Mouse (Mus musculus) MEL (cell line): ENCODE results near the gene Tecpr1. TPM values are rescaled to one million over a fixed set of nuclear protein-coding genes. Genes with fewer than 3 reads are reported as not detected.

ENCODE experiments used
- DNase-seq: peaks from one replicate; pipeline ENCODE4 v3.0.0; 2011; ENCODE audit warnings: low read depth, low spot score
- H3K27ac ChIP-seq: 2 replicates; pipeline ENCODE4 v1.5.1; 2012; ENCODE audit warnings: low read depth, mild to moderate bottlenecking, control low read depth, low read length, moderate library complexity; ENCODE audit not compliant: control insufficient read depth
- H3K27me3 ChIP-seq, 2 experiments: fragments of 150-350 bp in 1 of 2; sonication (generic) in 1 of 2; 2 replicates each; pipeline ENCODE4 v1.6.1; 2012; ENCODE audit warnings: low read length in 2 of 2, mild to moderate bottlenecking in 2 of 2, improper control_type of control experiment in 1 of 2, moderate library complexity in 1 of 2; ENCODE audit not compliant: insufficient read depth in 2 of 2, control insufficient read depth in 1 of 2
- H3K36me3 ChIP-seq, 2 experiments: 2 replicates each; pipeline ENCODE4 v1.6.1; 2012 to 2014; ENCODE audit warnings: low read length in 2 of 2, improper control_type of control experiment in 1 of 2, inconsistent platforms in 1 of 2, mild to moderate bottlenecking in 1 of 2; ENCODE audit not compliant: insufficient read depth in 2 of 2, control insufficient read depth in 1 of 2
- H3K4me1 ChIP-seq, 2 experiments: fragments of 150-350 bp in 1 of 2; sonication (generic) in 1 of 2; 2 replicates each; pipeline ENCODE4 v1.6.1; 2012; ENCODE audit warnings: low read length in 2 of 2, improper control_type of control experiment in 1 of 2, mild to moderate bottlenecking in 1 of 2; ENCODE audit not compliant: insufficient read depth in 2 of 2, control insufficient read depth in 1 of 2
- H3K4me3 ChIP-seq, 2 experiments: fragments of 150-350 bp in 1 of 2; sonication (generic) in 1 of 2; 2 replicates each; pipeline ENCODE4 v1.5.1; 2012; ENCODE audit warnings: low read depth in 2 of 2, low read length in 2 of 2, mild to moderate bottlenecking in 2 of 2, moderate library complexity in 2 of 2, control low read depth in 1 of 2, improper control_type of control experiment in 1 of 2; ENCODE audit not compliant: control insufficient read depth in 1 of 2, insufficient read depth in 1 of 2
- H3K79me2 ChIP-seq: 2 replicates; pipeline ENCODE4 v1.6.1; 2012; ENCODE audit warnings: mild to moderate bottlenecking, low read length, moderate library complexity; ENCODE audit not compliant: control insufficient read depth, poor library complexity, insufficient read depth
- H3K9ac ChIP-seq: 2 replicates; pipeline ENCODE4 v1.6.1; 2012; ENCODE audit warnings: low read depth, mild to moderate bottlenecking, control low read depth, low read length, moderate library complexity; ENCODE audit not compliant: control insufficient read depth, poor library complexity, severe bottlenecking
- H3K9me3 ChIP-seq: fragments of 150-350 bp; sonication (generic); replicated peaks from 2 replicates; pipeline ENCODE4 v1.6.1; 2012; ENCODE audit warnings: mild to moderate bottlenecking, low read length, improper control_type of control experiment, moderate library complexity; ENCODE audit not compliant: insufficient read depth
- BHLHE40 ChIP-seq: IDR thresholded peaks from 2 replicates; pipeline ENCODE4 v1.6.1; 2012; ENCODE audit warnings: low read depth, mild to moderate bottlenecking, inconsistent platforms, low read length, improper control_type of control experiment, borderline replicate concordance
- CHD2 ChIP-seq: IDR thresholded peaks from 2 replicates; pipeline ENCODE4 v1.6.1; 2011; ENCODE audit warnings: low read length, improper control_type of control experiment
- CTCF ChIP-seq, 3 experiments: IDR thresholded peaks in 2 of 3; conservative IDR thresholded peaks in 1 of 3; 2 replicates each; pipeline ENCODE4 v1.5.1; 2011 to 2012; ENCODE audit warnings: low read length in 3 of 3, low read depth in 2 of 3, mild to moderate bottlenecking in 2 of 3, improper control_type of control experiment in 1 of 3, inconsistent platforms in 1 of 3, mixed read lengths in 1 of 3, moderate library complexity in 1 of 3; ENCODE audit not compliant: control insufficient read depth in 1 of 3, insufficient read depth in 1 of 3, poor library complexity in 1 of 3, severe bottlenecking in 1 of 3
- EP300 ChIP-seq, 2 experiments: IDR thresholded peaks; 2 replicates each; pipeline ENCODE4 v1.6.1; 2011; ENCODE audit warnings: improper control_type of control experiment in 2 of 2, low read length in 2 of 2, low read depth in 1 of 2, mild to moderate bottlenecking in 1 of 2
- GABPA ChIP-seq: IDR thresholded peaks from 2 replicates; pipeline ENCODE4 v1.6.1; 2012; ENCODE audit warnings: low read depth, mild to moderate bottlenecking, inconsistent platforms, low read length, improper control_type of control experiment, moderate library complexity
- GATA1 ChIP-seq: IDR thresholded peaks from 2 replicates; pipeline ENCODE4 v1.6.1; 2011; ENCODE audit warnings: low read depth, low read length, improper control_type of control experiment
- HCFC1 ChIP-seq: IDR thresholded peaks from 2 replicates; pipeline ENCODE4 v1.6.1; 2012; ENCODE audit warnings: low read depth, mild to moderate bottlenecking, inconsistent platforms, low read length, improper control_type of control experiment, moderate library complexity
- JUND ChIP-seq: IDR thresholded peaks from 2 replicates; pipeline ENCODE4 v1.6.1; 2011; ENCODE audit warnings: low read depth, mild to moderate bottlenecking, improper control_type of control experiment, low read length
- KAT2A ChIP-seq: conservative IDR thresholded peaks from 2 replicates; pipeline ENCODE4 v1.6.1; 2012; ENCODE audit warnings: low read depth, low read length, improper control_type of control experiment, inconsistent platforms
- MAFK ChIP-seq: IDR thresholded peaks from 2 replicates; pipeline ENCODE4 v1.6.1; 2011; ENCODE audit warnings: low read depth, mild to moderate bottlenecking, low read length, improper control_type of control experiment, borderline replicate concordance
- MAX ChIP-seq: IDR thresholded peaks from 2 replicates; pipeline ENCODE4 v1.6.1; 2011; ENCODE audit warnings: low read length, improper control_type of control experiment
- MAZ ChIP-seq: IDR thresholded peaks from 2 replicates; pipeline ENCODE4 v1.6.1; 2012; ENCODE audit warnings: low read depth, mild to moderate bottlenecking, inconsistent platforms, low read length, improper control_type of control experiment
- MEF2A ChIP-seq: IDR thresholded peaks from 2 replicates; pipeline ENCODE4 v1.6.1; 2014; ENCODE audit warnings: low read depth, mild to moderate bottlenecking, inconsistent platforms, low read length, improper control_type of control experiment; ENCODE audit not compliant: poor library complexity, insufficient replicate concordance, severe bottlenecking; ENCODE audit errors: extremely low read depth
- MXI1 ChIP-seq: IDR thresholded peaks from 2 replicates; pipeline ENCODE4 v1.6.1; 2011; ENCODE audit warnings: mild to moderate bottlenecking, low read depth, low read length, improper control_type of control experiment
- MYB ChIP-seq: IDR thresholded peaks from 2 replicates; pipeline ENCODE4 v1.6.1; 2011; ENCODE audit warnings: mild to moderate bottlenecking, low read depth, low read length, improper control_type of control experiment
- MYC ChIP-seq: IDR thresholded peaks from 2 replicates; pipeline ENCODE4 v1.6.1; 2011; ENCODE audit warnings: low read depth, mild to moderate bottlenecking, low read length, improper control_type of control experiment, moderate library complexity
- NRF1 ChIP-seq: IDR thresholded peaks from 2 replicates; pipeline ENCODE4 v1.6.1; 2014; ENCODE audit warnings: low read depth, mild to moderate bottlenecking, inconsistent platforms, low read length, improper control_type of control experiment, moderate library complexity; ENCODE audit not compliant: poor library complexity, insufficient read depth, severe bottlenecking
- POLR2AphosphoS5 ChIP-seq: IDR thresholded peaks from 2 replicates; pipeline ENCODE4 v1.6.1; 2012; ENCODE audit warnings: low read depth, borderline replicate concordance, mild to moderate bottlenecking, inconsistent platforms, low read length, moderate library complexity, mixed read lengths
- RAD21 ChIP-seq: IDR thresholded peaks from 2 replicates; pipeline ENCODE4 v1.6.1; 2011; ENCODE audit warnings: mild to moderate bottlenecking, low read depth, low read length, improper control_type of control experiment
- RCOR1 ChIP-seq: IDR thresholded peaks from 2 replicates; pipeline ENCODE4 v1.6.1; 2012; ENCODE audit warnings: low read depth, mild to moderate bottlenecking, inconsistent platforms, low read length, improper control_type of control experiment
- SIN3A ChIP-seq: IDR thresholded peaks from 2 replicates; pipeline ENCODE4 v1.6.1; 2012; ENCODE audit warnings: low read length, improper control_type of control experiment, inconsistent platforms
- SMC3 ChIP-seq: IDR thresholded peaks from 2 replicates; pipeline ENCODE4 v1.6.1; 2011; ENCODE audit warnings: low read depth, low read length, improper control_type of control experiment
- TBP ChIP-seq: IDR thresholded peaks from 2 replicates; pipeline ENCODE4 v1.8.0; 2011; ENCODE audit warnings: low read depth, low read length, improper control_type of control experiment
- TCF12 ChIP-seq: IDR thresholded peaks from 2 replicates; pipeline ENCODE4 v1.6.1; 2014; ENCODE audit warnings: low read depth, mild to moderate bottlenecking, inconsistent platforms, low read length, improper control_type of control experiment, moderate library complexity
- UBTF ChIP-seq: IDR thresholded peaks from 2 replicates; pipeline ENCODE4 v1.6.1; 2012; ENCODE audit warnings: low read depth, mild to moderate bottlenecking, inconsistent platforms, low read length, improper control_type of control experiment, moderate library complexity, borderline replicate concordance; ENCODE audit not compliant: insufficient read depth
- USF1 ChIP-seq: IDR thresholded peaks from 2 replicates; pipeline ENCODE4 v1.6.1; 2014; ENCODE audit warnings: low read depth, mild to moderate bottlenecking, inconsistent platforms, low read length, improper control_type of control experiment, moderate library complexity
- USF2 ChIP-seq, 2 experiments: IDR thresholded peaks; 2 replicates each; pipeline ENCODE4 v1.6.1; 2011 to 2012; ENCODE audit warnings: improper control_type of control experiment in 2 of 2, low read length in 2 of 2, borderline replicate concordance in 1 of 2, inconsistent platforms in 1 of 2, low read depth in 1 of 2, mild to moderate bottlenecking in 1 of 2; ENCODE audit not compliant: insufficient read depth in 1 of 2
- ZC3H11A ChIP-seq: IDR thresholded peaks from 2 replicates; pipeline ENCODE4 v1.6.1; 2012; ENCODE audit warnings: low read depth, mild to moderate bottlenecking, inconsistent platforms, low read length, improper control_type of control experiment
- ZKSCAN1 ChIP-seq: IDR thresholded peaks from 2 replicates; pipeline ENCODE4 v1.6.1; 2012; ENCODE audit warnings: low read depth, mild to moderate bottlenecking, inconsistent platforms, low read length, improper control_type of control experiment, moderate library complexity
- ZNF384 ChIP-seq: IDR thresholded peaks from 2 replicates; pipeline ENCODE4 v1.6.1; 2012; ENCODE audit warnings: low read depth, mild to moderate bottlenecking, inconsistent platforms, low read length, improper control_type of control experiment
- polyA plus RNA-seq, 2 experiments: library from polyadenylated mRNA; stranded (reverse) in 1 of 2; unstranded in 1 of 2; fragments of >175 nt in 1 of 2; fragments of >200 nt in 1 of 2; gene quantifications; 2 replicates each; pipeline versions ENCODE4 v1.2.1 to v1.2.4; 2012; ENCODE audit warnings: low replicate concordance in 2 of 2, low read depth in 1 of 2; ENCODE audit not compliant: insufficient read length in 2 of 2, insufficient read depth in 1 of 2, missing spikeins in 1 of 2
- total RNA-seq: library from RNA; depleted of rRNA; stranded (reverse); fragments of 300-350 nt; gene quantifications from 2 replicates; pipeline ENCODE4 v1.2.3, GENCODE M21; 2012

The Tecpr1 gene
- total and polyA plus RNA-seq, 3 experiments: 6.2 to 9.0 TPM; not detected in 1

GRCm38 (mm10) chr5:144267535-144268241, 44.3 kb upstream of the Tecpr1 start:
- Histone ChIP-seq H3K4me1 (peaks cover 0 to 21% of the 10 kb centered on the region in 2 experiments; a peak in 3 of 4 replicates), H3K79me2 (no peaks in the 10 kb centered on the region), H3K27ac (no peak overlapping the region), H3K27me3 (no peaks in the 10 kb centered on the region), H3K4me3 (no peak overlapping the region), H3K36me3 (peaks cover 0 to 15% of the 10 kb centered on the region in 2 experiments; a peak in 2 of 4 replicates), H3K9me3 (no peaks in the 10 kb centered on the region), H3K9ac (no peak overlapping the region)
- TF ChIP-seq USF2 (IDR thresholded peaks at IDR 0.05; ENCODE audit: borderline replicate concordance in 1 of 2, insufficient read depth in 1 of 2, low read depth in 1 of 2, low read length in 2 of 2): no peak
- no peak for TF ChIP-seq KAT2A
- TF ChIP-seq TCF12: no peak
- TF ChIP-seq BHLHE40: peak; percentile 28; the same call in 1 of the 2 replicates
- no peak for TF ChIP-seq USF1
- TF ChIP-seq MAFK: no peak
- TF ChIP-seq MEF2A: no peak
- TF ChIP-seq RCOR1: 0 out of 2 replicates have a peak, but pooled peaks have one; percentile 18
- peak; percentile 45 for TF ChIP-seq ZC3H11A
- peak; percentile 69 for TF ChIP-seq RAD21
- TF ChIP-seq HCFC1: no peak
- TF ChIP-seq POLR2AphosphoS5: no peak
- TF ChIP-seq MAX: 0 out of 2 replicates have a peak, but pooled peaks have one; percentile 35
- no peak for TF ChIP-seq NRF1
- TF ChIP-seq MYC: peak; percentile 74; the same call in 1 of the 2 replicates
- TF ChIP-seq ZNF384: no peak
- 0 out of 2 replicates have a peak, but pooled peaks have one; percentile 26 for TF ChIP-seq SIN3A
- TF ChIP-seq SMC3: peak; percentile 72
- no peak for TF ChIP-seq UBTF
- no peak for TF ChIP-seq MYB
- TF ChIP-seq MXI1: 0 out of 2 replicates have a peak, but pooled peaks have one; percentile 26
- TF ChIP-seq CHD2: no peak
- TF ChIP-seq CTCF (IDR thresholded peaks at IDR 0.05 in 2 of 3, conservative IDR thresholded peaks at IDR 0.05 in 1 of 3; ENCODE audit: control insufficient read depth in 1 of 3, insufficient read depth in 1 of 3, low read depth in 2 of 3, low read length in 3 of 3, poor library complexity in 1 of 3, severe bottlenecking in 1 of 3): peak; percentile 31 to 73 (median 64); a peak in 5 of 6 replicates
- TF ChIP-seq JUND: no peak
- TF ChIP-seq TBP: no peak
- TF ChIP-seq ZKSCAN1: no peak
- TF ChIP-seq GATA1: no peak
- TF ChIP-seq GABPA: no peak
- no peak for TF ChIP-seq MAZ
- TF ChIP-seq EP300 (IDR thresholded peaks at IDR 0.05; ENCODE audit: low read depth in 1 of 2, low read length in 2 of 2): no peak
- peak; percentile 78 for DNase-seq
